Mouse (Mus musculus) embryonic facial prominence, embryonic 15.5 days (tissue): Measurements from ENCODE around the gene Timm29. TPM values are rescaled to one million over a fixed set of nuclear protein-coding genes. Genes with fewer than 3 reads are reported as not detected.

Source experiments
- ATAC-seq: fragments of 200-750 bp; cut with Nextera tagmentation; 2 replicates; pipeline ENCODE4 v1.8.0; 2017; ENCODE audit warnings: low read depth, moderate TSS enrichment; ENCODE audit not compliant: insufficient number of reproducible peaks, low FRiP score, low TSS enrichment
- H3K27ac ChIP-seq: fragments of 300-500 bp; sonication (generic); replicated peaks from 2 replicates; pipeline ENCODE4 v1.5.1; 2015; ENCODE audit warnings: mild to moderate bottlenecking, inconsistent platforms
- H3K27me3 ChIP-seq: fragments of 300-500 bp; sonication (generic); 2 replicates; pipeline ENCODE4 v1.6.1; 2015; ENCODE audit warnings: inconsistent platforms
- H3K36me3 ChIP-seq: fragments of 300-500 bp; sonication (generic); 2 replicates; pipeline ENCODE4 v1.6.1; 2015; ENCODE audit warnings: mild to moderate bottlenecking, inconsistent platforms
- H3K4me1 ChIP-seq: fragments of 300-500 bp; sonication (generic); 2 replicates; pipeline ENCODE4 v1.6.1; 2015; ENCODE audit warnings: inconsistent platforms
- H3K4me2 ChIP-seq: fragments of 300-500 bp; sonication (generic); replicated peaks from 2 replicates; pipeline ENCODE4 v1.6.1; 2015; ENCODE audit warnings: mild to moderate bottlenecking, inconsistent platforms
- H3K4me3 ChIP-seq: fragments of 300-500 bp; sonication (generic); replicated peaks from 2 replicates; pipeline ENCODE4 v1.5.1; 2015; ENCODE audit warnings: mild to moderate bottlenecking, inconsistent platforms
- H3K9ac ChIP-seq: fragments of 300-500 bp; sonication (generic); 2 replicates; pipeline ENCODE4 v1.6.1; 2015; ENCODE audit warnings: inconsistent platforms
- H3K9me3 ChIP-seq: fragments of 300-500 bp; sonication (generic); replicated peaks from 2 replicates; pipeline ENCODE4 v1.6.1; 2016; ENCODE audit warnings: inconsistent platforms
- WGBS: fragments of 180-500 bp; shearing (Covaris S2); methylation state at CpG from one replicate; pipeline ENCODE4 v1.1.7; 2015; 5-methylcytosine and 5-hydroxymethylcytosine counted together
- polyA plus RNA-seq: library from polyadenylated mRNA; unstranded; fragments of >200 nt; fragmentation: Nextera tagmentation; extraction: Ambion mirVana; gene quantifications from 2 replicates; pipeline ENCODE4 v1.2.1, GENCODE M21; 2015

Timm29 gene
- polyA plus RNA-seq, 1 experiment from 2014 or later, result 34.6 TPM

DNA sequence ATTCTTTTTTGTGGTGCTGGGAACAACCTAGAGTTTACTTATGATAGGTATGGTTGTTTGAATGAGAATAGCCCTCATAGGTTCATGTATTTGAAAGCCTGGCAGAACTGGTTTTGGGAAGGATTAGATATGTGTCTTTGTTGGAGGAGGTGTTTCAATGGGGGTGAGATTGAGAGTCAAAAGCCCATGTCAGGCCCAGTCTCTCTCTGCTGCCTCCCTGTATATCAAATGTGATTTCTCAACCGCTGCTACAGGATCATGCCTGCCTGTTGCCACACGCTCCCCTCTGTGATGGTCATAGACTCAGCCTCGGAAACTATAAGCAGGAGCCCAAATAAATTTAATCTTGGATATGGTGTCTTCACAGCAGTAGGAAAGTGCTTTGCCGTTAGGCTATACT, 27.7 kb downstream of the Timm29 start:
- no peak overlapping the region for H3K4me2 ChIP-seq
- no peaks in the 10 kb centered on the region for H3K27me3 ChIP-seq
- no peaks in the 10 kb centered on the region for H3K9me3 ChIP-seq
- H3K4me1 ChIP-seq, result peaks cover 17% of the 10 kb centered on the region
- H3K4me3 ChIP-seq, result no peak overlapping the region
- H3K27ac ChIP-seq, result no peak overlapping the region; the same call in 1 of the 2 replicates
- H3K9ac ChIP-seq, result no peak overlapping the region
- WGBS, result 74% methylated on average over 4 of the region's 4 CpGs
- no peaks in the 10 kb centered on the region for H3K36me3 ChIP-seq
- no peak for ATAC-seq

DNA sequence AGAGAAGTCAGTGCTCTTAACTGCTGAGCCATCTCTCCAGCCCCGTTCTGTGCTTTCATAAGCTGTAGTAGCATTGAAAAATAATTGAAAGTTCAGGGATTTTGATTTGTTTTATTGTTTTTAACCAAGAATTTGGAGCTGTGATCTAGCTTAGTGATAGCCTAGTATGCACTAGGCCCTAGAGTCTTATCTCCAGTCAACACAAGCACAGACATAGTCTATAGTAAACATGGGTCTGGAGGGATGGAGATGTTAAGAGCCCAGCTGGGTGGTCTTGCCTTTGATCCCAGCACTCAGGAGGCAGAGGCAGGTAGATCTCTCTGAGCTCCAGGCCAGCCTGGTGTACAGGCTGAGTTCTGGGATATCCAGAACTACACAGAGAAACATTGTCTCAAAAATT, 30.2 kb downstream of the Timm29 start:
- no peaks in the 10 kb centered on the region for H3K9me3 ChIP-seq
- no peak for ATAC-seq
- 95% methylated on average over 1 of the region's 1 CpGs for WGBS
- H3K4me1 ChIP-seq, result peaks cover 16% of the 10 kb centered on the region
- H3K27ac ChIP-seq, result no peak overlapping the region
- H3K36me3 ChIP-seq, result peaks cover 2% of the 10 kb centered on the region; the same call in 1 of the 2 replicates
- H3K27me3 ChIP-seq, result no peaks in the 10 kb centered on the region
- no peak overlapping the region for H3K4me3 ChIP-seq
- no peak overlapping the region for H3K4me2 ChIP-seq
- H3K9ac ChIP-seq, result no peak overlapping the region

DNA sequence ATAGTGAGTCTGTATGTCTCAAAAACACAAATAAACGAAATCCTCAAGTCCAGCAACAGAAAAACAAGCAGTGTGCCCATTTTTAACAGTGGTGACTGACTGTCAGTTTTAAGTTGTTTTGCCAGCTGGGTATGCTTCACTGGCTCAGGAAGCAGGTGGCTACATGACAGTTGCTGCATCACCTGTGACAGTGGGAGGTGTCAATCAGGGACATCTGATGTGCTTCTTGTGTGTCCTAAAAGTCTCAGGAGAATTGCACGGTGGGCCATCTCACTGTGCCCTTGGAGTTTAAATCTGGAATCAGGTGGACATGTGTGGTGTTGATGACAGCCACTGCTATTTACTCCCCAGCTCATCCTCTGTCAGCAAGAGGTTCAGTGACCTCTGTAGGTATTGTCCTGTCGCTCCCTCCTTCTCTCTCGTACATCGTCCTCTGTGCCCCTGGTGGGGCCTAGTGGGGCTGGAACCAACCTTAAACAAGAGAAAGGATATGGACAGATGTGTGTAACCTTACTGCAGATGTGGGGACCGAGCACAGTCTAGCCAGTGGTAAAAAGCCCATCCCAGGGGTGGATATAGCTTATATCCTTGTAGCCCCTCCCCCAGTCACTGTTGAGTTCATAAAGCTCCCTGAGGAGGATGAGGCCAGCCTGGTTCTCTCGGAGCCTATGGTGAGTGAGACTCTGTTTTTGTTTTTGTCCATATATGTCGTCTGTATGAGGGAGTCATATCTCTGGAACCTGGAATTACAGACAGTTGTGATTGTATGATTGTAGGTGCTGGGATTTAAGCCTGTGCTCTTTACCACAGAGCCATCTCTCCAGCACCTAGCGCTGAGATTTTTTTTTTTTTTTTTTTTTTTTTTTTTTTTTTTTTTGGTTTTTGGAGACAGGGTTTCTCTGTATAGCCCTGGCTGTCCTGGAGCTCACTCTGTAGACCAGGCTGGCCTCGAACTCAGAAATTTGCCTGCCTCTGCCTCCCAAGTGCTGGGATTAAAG, 33.1 kb downstream of the Timm29 start:
- Histone ChIP-seq H3K36me3 (peaks cover 5% of the 10 kb centered on the region; the same call in 1 of the 2 replicates), H3K9ac (no peak overlapping the region), H3K27ac (no peak overlapping the region), H3K9me3 (no peaks in the 10 kb centered on the region), H3K4me1 (peaks cover 5% of the 10 kb centered on the region; the same call in 1 of the 2 replicates), H3K4me3 (no peak overlapping the region), H3K4me2 (no peak overlapping the region), H3K27me3 (no peaks in the 10 kb centered on the region)
- 84% methylated on average over 10 of the region's 10 CpGs for WGBS
- no peak for ATAC-seq

DNA sequence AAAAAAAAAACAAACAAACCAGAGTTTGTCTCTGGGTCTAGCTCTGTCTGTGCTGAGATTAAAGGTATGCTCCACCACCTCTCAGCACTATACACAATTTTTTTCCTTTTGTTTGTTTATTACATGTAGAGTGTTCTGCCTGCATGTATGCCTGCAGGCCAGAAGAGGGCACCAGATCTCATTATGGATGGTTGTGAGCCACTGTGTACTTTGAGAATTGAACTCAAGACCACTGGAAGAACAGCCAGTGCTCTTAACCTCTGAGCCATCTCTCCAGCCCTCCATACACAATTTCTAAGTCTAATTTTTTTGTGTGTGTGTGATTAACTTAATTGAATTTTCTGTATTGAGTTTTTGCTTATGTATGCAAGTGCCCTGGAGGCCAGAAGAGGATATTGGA, 34.0 kb downstream of the Timm29 start:
- Histone ChIP-seq H3K4me2 (no peak overlapping the region), H3K27ac (no peak overlapping the region), H3K27me3 (no peaks in the 10 kb centered on the region), H3K36me3 (peaks cover 5% of the 10 kb centered on the region; the same call in 1 of the 2 replicates), H3K4me1 (peaks cover 5% of the 10 kb centered on the region; the same call in 1 of the 2 replicates), H3K4me3 (no peak overlapping the region), H3K9ac (no peak overlapping the region), H3K9me3 (no peaks in the 10 kb centered on the region)
- ATAC-seq, result no peak

DNA sequence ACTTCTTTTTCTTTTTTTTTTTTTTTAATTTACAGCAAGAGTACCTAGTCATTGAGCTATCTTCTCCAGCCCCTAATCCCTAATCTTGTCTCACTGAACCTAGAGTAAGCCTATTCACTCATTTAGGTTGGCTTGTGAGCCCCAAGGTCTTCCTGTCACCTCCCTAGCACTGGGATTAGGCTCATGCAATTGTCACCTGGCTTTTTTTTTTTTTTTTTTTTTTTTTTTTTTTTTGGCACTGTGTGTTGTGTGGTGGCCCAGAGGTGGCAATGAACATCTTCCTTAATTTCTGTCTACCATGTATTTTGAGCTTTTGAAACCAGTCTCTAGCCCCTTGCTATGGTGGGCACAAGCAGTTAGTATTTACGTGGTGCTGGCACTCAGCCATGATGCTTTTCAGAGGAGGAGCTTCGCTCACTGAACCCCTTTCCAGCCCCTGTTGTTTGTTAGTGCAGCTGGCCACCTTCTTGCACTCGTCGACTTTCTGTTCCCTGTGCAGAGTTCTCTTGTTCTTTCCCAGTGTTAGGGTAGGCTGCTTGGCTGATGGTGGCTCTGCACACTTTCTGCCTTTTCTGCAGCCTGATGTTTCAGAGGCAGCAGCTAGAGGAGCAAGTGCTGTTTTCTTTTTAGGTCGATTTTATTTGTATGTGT, 34.7 kb downstream of the Timm29 start:
- H3K36me3 ChIP-seq, result peaks cover 5% of the 10 kb centered on the region; the same call in 1 of the 2 replicates
- H3K27me3 ChIP-seq, result no peaks in the 10 kb centered on the region
- 76% methylated on average over 5 of the region's 5 CpGs for WGBS
- no peak overlapping the region for H3K4me3 ChIP-seq
- H3K27ac ChIP-seq, result no peak overlapping the region
- no peak overlapping the region for H3K4me2 ChIP-seq
- no peak overlapping the region for H3K9ac ChIP-seq
- ATAC-seq, result no peak
- no peaks in the 10 kb centered on the region for H3K9me3 ChIP-seq
- H3K4me1 ChIP-seq, result peaks cover 5% of the 10 kb centered on the region; the same call in 1 of the 2 replicates

DNA sequence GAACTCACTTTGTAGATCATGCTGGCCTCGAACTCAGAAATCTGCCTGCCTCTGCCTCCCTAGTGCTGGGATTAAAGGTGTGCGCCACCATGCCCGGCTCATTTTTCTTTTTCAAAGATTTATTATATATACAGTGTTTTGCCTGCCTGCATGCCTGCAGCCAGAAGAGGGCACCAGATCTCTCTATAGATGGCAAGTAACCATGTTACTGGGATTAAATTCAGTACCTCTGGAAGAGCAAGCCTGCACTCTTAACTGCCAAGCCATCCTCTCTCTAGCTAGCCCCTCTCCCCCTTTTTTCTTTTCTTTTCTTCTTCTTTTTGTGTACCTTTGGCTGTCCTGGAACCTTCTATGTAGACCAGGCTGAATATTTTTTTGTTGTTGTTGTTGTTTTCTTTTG, 38.2 kb downstream of the Timm29 start:
- no peak overlapping the region for H3K9ac ChIP-seq
- no peaks in the 10 kb centered on the region for H3K27me3 ChIP-seq
- no peaks in the 10 kb centered on the region for H3K9me3 ChIP-seq
- no peak for ATAC-seq
- H3K4me2 ChIP-seq, result no peak overlapping the region
- WGBS, result 86% methylated on average over 3 of the region's 3 CpGs
- H3K4me1 ChIP-seq, result peaks cover under 1% of the 10 kb centered on the region; the same call in 1 of the 2 replicates
- H3K4me3 ChIP-seq, result no peak overlapping the region
- peaks cover 34% of the 10 kb centered on the region for H3K36me3 ChIP-seq
- no peak overlapping the region for H3K27ac ChIP-seq

DNA sequence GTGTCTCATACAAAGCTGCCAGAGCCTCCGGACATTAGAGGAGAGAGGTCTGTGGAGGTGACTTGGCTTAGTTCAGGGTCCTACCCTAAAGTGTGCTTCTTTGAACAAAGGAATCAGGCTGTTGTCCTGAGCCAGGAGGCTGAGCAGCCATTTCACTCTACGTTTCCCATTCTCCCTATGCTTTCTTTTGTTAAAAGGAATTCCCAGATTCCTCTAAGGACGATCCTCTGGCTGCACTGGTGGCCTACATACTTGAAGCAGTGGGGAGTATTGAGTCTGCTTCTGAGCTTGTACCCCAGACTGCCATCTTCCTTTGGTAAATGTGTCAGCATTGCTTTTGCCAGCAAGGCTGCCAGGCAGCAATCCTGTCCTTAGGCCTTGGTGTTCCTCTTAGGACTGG, 40.6 kb downstream of the Timm29 start:
- ATAC-seq, result no peak
- Histone ChIP-seq H3K4me1 (no peaks in the 10 kb centered on the region), H3K27me3 (no peaks in the 10 kb centered on the region), H3K9me3 (no peaks in the 10 kb centered on the region), H3K4me3 (no peak overlapping the region), H3K4me2 (no peak overlapping the region), H3K9ac (no peak overlapping the region), H3K27ac (no peak overlapping the region), H3K36me3 (peaks cover 54% of the 10 kb centered on the region)
- WGBS, result 84% methylated on average over 3 of the region's 3 CpGs

DNA sequence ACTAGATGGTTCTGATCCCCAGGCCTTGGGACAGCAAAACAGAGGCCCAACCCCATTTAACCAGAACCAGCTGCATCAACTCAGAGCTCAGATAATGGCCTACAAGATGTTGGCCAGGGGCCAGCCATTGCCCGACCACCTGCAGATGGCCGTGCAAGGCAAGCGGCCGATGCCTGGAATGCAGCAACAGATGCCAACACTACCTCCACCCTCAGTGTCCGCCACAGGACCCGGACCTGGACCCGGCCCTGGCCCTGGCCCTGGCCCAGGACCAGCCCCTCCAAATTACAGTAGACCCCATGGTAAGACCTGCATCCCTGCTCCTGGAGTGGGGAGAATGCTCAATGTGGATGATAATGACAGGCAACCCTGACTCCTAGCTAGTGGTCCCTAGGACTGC, 43.1 kb downstream of the Timm29 start:
- 73% methylated on average over 7 of the region's 7 CpGs for WGBS
- no peak overlapping the region for H3K27ac ChIP-seq
- no peak overlapping the region for H3K4me3 ChIP-seq
- no peak overlapping the region for H3K4me2 ChIP-seq
- no peak; the same call in 1 of the 2 replicates for ATAC-seq
- H3K9me3 ChIP-seq, result no peaks in the 10 kb centered on the region
- H3K36me3 ChIP-seq, result peaks cover 78% of the 10 kb centered on the region
- no peaks in the 10 kb centered on the region for H3K27me3 ChIP-seq
- H3K4me1 ChIP-seq, result no peaks in the 10 kb centered on the region
- H3K9ac ChIP-seq, result no peak overlapping the region

DNA sequence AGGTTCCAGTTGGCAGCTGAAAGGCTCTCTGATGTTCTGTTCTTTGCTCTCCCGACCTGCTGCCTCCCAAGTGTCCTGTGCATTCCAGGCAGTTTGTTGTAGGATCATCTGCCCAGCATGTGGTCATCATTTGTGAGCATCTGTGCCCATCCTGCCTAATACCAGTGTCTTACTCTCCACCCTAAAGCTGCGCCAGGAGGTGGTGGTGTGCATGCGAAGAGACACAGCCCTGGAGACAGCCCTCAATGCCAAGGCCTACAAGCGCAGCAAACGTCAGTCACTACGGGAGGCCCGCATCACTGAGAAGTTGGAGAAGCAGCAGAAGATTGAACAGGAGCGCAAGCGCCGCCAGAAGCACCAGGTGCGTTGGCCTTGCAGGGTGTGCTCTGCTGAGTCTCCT, 46.5 kb downstream of the Timm29 start:
- H3K36me3 ChIP-seq, result peaks cover 99% of the 10 kb centered on the region
- WGBS, result 93% methylated on average over 11 of the region's 11 CpGs
- no peak overlapping the region for H3K4me3 ChIP-seq
- H3K27me3 ChIP-seq, result no peaks in the 10 kb centered on the region
- H3K4me1 ChIP-seq, result no peaks in the 10 kb centered on the region
- H3K4me2 ChIP-seq, result no peak overlapping the region
- no peak for ATAC-seq
- H3K9ac ChIP-seq, result no peak overlapping the region
- H3K9me3 ChIP-seq, result no peaks in the 10 kb centered on the region
- H3K27ac ChIP-seq, result no peak overlapping the region
